Mouse (Mus musculus): ENCODE results near the gene Stac3.

Gene Stac3

GRCm38 (mm10) chr10:127500894-127501893, at the start of gene Stac3:
Gene Stac3, plus strand, starts transcription at chr10:127501686.
- DNase-seq (ENCODE audit: low spot score) = no peak

GRCm38 (mm10) chr10:127453701-127454100, 47.8 kb upstream of the Stac3 start:
- DNase-seq (ENCODE audit: low spot score) = no peak

GRCm38 (mm10) chr10:127462411-127463096, 38.9 kb upstream of the Stac3 start:
- no peak for DNase-seq (ENCODE audit: low spot score)

DNA sequence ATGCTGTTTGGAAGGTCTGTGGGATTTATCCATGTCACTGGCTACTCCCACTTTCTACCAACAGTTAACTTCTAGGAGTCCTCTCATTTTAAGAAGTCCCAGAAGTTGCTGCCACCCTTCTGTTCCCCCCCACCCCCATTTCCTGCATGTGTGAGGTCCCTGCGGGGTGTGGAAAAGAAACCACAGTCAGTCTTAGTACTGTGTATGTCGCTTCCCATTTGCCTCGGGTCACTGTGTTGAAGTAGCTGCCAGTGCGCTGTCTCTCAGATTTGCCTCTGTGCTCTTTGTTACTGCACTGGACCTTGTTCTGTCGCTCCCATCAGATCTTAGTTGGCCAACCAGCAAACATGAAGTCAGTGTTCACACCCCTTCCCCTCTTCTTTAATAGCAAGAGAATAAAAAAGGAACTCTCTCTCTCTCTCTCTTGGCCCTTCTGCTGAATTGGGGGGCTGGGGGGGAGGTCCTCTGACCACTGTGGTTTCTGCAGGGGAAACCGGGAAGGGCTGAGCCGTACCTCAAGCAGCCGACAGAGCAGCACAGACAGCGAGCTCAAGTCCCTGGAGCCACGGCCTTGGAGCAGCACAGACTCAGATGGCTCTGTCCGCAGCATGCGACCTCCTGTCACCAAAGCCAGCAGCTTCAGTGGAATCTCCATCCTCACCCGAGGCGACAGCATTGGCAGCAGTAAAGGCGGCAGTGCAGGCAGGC, 30.1 kb upstream of the Stac3 start:
- no peak for DNase-seq (ENCODE audit: low spot score)

- no peak for DNase-seq (ENCODE audit: low spot score)
Observed at GRCm38 (mm10) chr10:127472722-127473121, 28.8 kb upstream of the Stac3 start.

- DNase-seq (ENCODE audit: low spot score) = no peak
Observed at GRCm38 (mm10) chr10:127475175-127475574, 26.3 kb upstream of the Stac3 start.

DNA sequence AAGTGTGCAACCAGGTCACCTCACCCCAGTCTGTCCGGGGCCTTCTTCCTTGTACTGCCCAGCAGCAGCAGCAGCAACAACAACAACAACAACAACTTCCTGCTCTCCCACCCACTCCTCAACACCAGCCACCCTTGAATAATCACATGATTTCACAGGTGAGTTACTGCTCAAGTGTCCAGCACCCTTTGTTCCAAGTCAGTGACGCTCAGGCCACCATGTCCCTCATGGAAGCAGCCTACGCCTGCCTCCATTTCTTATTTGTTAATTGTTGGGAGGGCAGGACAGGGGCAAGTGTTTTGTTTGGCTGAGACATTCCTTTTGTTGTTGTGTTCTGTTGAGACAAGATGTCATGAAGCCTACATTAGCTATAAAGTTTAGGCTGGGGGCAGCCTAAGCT, 24.9 kb upstream of the Stac3 start:
- no peak for DNase-seq (ENCODE audit: low spot score)

DNA sequence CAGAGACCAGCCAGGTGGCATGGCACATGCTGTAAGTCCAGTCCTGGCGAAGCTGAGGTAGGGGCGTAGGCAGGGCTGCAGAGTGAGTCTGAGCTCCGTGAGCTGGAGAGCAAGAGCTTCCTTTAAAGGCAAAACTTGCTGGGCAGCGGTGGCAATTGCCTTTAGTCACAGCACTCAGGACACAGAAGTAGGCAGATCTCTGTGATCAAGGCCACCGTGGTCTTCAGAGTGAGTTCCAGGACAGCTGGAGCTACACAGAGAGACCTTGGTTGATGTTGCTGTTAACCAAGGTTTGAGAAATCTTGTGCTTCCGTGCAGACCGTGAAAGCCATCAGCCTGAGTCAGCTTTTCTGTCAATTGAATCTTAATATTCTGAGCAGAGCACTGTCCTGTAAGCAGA, 24.2 kb upstream of the Stac3 start:
- DNase-seq (ENCODE audit: low spot score) = no peak

GRCm38 (mm10) chr10:127479131-127479530, 22.4 kb upstream of the Stac3 start:
- DNase-seq (ENCODE audit: low spot score) = peak; percentile 41

DNA sequence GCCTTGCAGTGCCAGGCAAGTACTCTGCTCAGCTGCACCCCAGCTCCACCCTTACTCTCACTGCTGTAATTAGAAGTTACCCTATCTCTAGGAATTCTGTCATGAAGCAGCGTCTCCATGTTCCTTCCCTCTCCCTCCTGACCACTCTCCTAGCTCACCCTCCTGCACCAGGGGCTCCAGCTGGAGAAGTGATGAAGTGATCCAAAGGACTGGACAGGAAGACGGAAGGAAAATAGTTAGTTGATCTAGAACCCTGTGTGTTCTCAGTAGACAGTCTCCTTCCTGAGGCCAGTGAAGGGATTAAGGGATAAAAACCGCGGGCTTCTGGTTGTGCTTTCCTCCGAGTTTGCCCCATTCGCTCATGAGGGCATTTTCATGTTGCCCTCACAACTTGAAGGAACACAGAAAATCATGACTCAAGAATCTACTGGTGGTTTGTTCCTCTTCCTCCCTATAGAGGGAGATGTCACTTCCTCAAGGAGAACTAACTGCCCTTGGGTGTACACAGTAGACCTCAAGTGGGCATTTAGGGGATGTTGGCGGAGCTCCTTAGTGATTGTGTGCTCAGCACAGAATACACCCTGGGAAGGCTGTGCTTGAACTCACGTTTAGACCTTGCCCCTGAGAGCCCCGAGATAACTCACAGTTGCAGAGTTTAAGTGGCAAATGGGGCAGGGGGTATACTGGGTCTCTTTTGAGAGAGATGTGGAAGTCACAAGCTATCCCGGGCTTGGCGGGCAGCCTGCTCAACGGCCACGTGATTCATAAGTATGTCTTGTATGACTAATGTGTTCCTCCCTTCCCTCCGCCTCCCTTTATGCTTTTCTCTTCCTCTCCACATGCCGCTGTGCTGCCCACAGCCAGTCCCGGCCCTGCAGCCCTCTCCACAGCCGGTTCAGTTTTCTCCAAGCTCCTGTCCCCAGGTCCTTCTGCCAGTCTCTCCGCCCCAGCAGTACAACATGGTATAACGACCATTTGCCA, 20.4 kb upstream of the Stac3 start:
- peak; percentile 67 for DNase-seq (ENCODE audit: low spot score)

- no peak for DNase-seq (ENCODE audit: low spot score)
Observed at GRCm38 (mm10) chr10:127485235-127485634, 16.3 kb upstream of the Stac3 start.

DNA sequence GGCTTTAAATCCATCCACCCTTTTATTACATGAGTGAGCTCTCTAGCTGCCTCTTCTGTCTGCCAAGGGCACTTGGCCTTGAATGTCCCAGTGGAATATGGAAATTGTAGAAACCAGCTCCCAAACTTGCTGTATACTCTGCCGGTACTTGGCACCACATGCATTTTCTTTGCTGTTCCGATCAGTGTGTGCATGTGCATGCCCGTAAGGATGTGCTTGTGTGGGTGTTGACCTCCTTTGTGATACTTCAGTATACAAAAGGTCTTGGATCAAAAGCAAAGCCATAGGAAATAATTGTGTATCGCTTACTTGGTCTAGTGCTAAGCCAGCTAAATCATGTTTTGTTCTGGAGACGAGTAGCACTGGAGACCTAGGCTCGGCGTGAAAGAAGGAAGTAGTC, 12.6 kb upstream of the Stac3 start:
- no peak for DNase-seq (ENCODE audit: low spot score)

- DNase-seq (ENCODE audit: low spot score) = no peak
Observed at GRCm38 (mm10) chr10:127490160-127491127, 11.0 kb upstream of the Stac3 start.

DNA sequence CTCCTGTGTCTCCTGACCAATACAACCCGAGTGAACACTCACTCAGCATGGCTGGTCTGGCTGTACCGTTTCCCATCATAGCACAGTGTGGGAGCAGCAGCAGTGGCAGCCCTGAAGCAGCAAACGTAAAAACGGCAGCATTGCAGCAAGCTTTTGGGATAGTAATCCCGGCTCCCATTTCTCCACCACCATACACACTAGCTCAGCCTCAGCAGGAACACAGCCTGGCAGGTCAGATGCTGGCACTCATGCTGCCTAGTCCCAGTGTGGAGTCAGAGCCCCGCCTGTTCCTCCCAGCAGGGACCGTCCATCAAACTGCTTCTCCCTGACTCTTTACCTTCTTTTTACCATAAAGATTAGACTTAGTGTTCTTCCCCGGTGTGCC, 10.4 kb upstream of the Stac3 start:
- DNase-seq (ENCODE audit: low spot score) = no peak

DNA sequence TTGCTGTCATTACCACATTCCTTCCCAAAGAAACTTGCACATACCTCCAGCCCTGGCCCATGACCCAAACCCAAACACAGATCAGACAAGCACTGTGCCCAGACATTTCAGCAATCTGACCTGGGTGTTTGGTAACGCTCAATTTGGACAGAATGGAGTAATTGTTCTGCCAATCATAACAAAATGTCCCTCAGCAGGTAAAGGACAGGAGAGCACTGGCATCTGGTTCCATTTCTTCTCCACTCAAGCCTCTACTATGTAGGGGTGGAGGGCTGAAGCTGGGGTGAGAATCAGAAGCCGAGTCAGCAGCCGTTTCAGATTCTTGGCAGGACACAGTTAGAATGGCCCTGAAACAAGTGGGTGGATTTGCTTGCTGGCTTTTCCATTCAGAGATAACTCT, 9.4 kb upstream of the Stac3 start:
- no peak for DNase-seq (ENCODE audit: low spot score)

- no peak for DNase-seq (ENCODE audit: low spot score)
Observed at GRCm38 (mm10) chr10:127496156-127496555, 5.3 kb upstream of the Stac3 start.

DNA sequence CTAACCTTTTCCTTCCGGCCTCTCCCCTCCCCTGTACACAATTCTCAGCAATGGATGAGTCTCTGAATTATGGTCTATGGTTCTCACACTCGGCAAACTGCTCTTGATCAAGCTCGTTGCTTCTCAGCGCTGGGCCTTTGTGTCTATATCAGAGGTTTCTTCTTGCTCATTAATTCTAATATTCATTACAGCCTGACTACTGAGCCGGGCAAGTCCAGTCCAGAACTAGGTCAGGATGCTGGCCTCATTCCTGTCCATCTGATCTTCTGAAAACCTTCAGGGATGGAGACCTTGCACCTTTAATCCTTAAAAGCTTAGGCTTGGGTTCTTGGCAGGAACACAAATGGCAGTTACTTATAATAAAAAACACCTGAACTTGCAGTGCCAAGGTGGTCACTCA, 2.0 kb upstream of the Stac3 start:
- DNase-seq (ENCODE audit: low spot score) = no peak

GRCm38 (mm10) chr10:127500042-127500441, 1.4 kb upstream of the Stac3 start:
- DNase-seq (ENCODE audit: low spot score) = no peak

DNA sequence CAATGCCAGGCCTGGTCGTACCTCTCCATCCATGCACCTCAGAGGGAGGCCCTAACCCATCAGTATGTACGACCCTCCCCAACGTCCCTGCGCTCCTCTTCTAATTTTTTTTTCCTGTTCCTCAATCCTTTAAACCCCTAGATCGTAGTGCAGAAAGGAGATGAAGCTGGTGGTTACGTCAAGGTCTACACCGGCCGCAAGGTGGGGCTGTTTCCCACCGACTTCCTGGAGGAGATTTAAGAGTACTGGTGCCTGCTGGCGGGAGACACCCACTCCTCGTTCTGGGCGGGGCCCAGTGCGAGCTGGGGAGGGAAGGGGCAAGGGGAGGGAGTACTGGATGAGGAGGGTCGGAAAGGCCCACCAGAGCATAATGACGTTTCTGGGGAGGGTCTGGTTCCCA, 6.8 kb downstream of the Stac3 start:
- peak; percentile 80 for DNase-seq (ENCODE audit: low spot score)

Data from layer of hippocampus, adult 11-12 months (tissue).